Mouse (Mus musculus) neural tube, embryonic 10.5 days (tissue): ENCODE results near the gene Lrig1.

ENCODE experiments used
- DNase-seq: peaks from one replicate; pipeline ENCODE4 v3.0.0-alpha.2; 2017; ENCODE audit warnings: low spot score; ENCODE audit errors: extremely low spot score

The Lrig1 gene

GRCm38 (mm10) chr6:94676840-94677239 is 23.1 kb downstream of the Lrig1 start:
- DNase-seq: no peak

GRCm38 (mm10) chr6:94676300-94676699 is 23.7 kb downstream of the Lrig1 start:
- DNase-seq: no peak

- no peak for DNase-seq
Measured at GRCm38 (mm10) chr6:94672426-94672825, 27.5 kb downstream of the Lrig1 start.

DNA sequence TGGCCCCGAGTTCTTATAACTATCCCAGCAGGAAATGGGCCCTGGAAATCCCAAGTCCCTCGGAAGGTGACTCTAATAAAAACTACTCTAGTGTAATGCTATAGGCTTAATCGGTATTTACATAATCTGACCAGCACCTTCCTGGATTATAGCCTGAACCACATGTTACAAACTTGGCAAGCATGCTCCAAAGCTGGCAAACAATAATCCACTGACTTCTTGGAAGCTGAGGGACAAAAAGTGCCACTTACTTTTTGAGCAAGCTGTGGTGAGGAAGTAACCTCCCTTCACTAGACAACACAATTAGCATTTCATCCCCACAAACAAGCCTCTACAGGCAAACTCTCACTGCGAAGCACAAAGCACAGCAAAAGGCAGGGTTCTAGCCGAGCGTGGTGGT is 30.6 kb downstream of the Lrig1 start:
- no peak for DNase-seq

DNA sequence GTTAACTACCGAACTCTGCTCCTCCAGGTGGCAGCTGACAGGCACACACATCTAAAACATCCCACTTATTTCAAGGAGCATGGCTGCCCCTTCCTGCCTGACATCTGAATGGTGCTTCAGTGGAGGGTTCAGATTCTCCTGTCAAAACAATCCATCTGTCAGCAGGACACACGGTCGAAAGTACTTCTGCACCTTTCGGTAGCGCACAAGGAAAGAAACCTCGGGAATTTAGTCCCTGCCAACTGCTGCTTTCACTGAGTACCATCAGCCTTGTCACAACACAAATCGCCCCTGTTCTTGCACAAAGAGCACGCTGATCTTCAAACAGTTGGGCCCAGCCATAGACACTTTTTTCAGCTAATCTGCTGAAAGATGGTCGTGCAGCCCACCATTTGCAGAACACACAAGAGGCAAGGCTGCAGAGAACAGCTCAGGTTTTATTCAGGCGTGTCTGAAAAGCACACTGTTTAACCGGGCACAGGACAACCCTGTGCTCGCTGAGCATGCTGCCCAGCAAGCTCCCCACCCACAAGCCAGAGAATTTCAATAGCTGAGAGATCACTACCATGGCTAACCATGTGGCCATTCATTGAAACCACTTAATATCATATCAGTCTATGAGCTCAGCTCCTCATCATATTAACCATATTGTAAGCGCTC is 31.6 kb downstream of the Lrig1 start:
- DNase-seq: no peak

DNA sequence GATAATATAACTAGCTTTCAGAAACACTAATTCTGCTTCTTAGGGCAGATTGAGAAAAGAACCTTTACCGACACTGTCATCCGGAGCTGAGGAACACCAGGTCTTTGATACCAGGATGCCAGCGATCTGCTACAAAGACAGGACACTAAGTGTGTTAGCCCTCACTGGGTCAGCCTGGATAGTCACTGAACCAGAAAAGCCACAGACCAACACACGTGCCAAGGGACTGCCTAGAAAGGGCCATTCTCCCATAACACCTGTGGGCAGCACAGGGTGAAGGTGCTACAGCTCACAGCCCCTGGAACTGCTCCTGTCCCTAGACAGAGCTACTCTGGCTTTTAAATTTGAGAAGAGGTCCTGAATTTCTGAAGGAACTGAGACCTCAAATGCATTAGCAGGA is 32.8 kb downstream of the Lrig1 start:
- DNase-seq: no peak

DNA sequence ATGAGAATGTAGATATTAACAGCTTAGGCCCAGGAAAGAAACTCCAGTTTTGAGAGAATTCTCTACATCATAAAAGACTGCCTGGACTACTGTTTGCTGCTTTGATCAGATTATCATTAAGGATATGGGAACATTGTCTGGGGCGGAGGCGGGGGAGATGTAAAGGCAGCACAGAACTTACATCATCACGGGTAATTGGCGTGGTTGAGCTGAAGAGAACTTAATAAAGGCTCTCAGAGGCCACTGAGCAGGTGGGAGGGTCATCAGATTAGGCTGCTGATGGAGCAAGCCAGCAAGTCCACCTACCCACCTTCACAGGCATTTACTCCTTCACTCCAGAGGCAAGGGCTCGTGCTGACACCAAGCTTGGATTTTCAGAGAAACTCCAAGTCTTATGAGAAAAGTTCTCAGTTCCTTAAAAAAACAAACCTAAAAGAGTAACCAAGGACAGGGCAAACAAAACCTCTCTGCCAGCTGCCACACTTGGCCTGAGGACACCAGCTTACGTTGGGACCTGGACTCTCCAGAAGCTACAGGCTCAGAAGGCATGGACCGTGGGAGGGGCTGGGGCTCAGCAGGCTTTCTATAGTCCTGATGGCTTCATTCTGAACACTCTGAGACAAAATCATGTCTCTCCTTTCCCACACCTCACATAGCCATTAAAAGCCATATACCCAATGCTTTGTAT is 33.4 kb downstream of the Lrig1 start:
- DNase-seq: no peak

DNA sequence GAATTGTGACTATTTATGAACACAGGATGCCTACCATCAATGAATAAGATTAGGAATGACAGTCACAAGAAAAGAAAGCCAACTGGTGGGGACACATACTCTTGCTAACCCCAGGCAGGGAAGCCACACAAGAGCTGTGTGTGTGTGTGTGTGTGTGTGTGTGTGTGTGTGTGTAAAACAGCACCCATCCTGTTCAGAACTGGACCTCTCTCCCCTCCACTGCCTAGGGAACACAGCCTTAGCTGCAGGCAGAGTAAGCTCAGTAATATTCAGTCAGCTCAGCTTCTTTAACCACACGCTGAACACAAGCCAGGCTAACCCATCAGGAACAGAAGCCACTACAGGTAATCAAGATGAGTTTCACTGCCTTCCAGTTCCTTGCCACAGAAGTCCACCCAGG is 34.3 kb downstream of the Lrig1 start:
- DNase-seq: no peak

DNA sequence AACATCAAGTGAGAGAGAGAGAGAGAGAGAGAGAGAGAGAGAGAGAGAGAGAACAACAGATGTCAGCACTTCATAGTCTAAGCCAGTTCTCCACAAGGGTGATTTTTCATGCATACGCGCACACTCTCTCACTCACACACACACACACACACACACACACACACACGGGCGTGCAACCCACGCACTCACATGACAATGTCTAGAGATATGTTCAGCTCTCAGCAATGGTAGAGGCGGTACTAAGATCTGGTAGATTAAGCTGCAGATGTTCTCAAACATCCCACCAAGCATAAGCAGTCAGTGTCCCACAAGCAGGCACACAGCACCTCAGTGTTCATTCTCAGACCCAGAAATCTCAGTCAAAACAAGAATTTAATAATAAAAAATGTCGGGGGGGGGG is 34.7 kb downstream of the Lrig1 start:
- DNase-seq: no peak

- DNase-seq: no peak
Measured at GRCm38 (mm10) chr6:94664000-94664399, 36.0 kb downstream of the Lrig1 start.

DNA sequence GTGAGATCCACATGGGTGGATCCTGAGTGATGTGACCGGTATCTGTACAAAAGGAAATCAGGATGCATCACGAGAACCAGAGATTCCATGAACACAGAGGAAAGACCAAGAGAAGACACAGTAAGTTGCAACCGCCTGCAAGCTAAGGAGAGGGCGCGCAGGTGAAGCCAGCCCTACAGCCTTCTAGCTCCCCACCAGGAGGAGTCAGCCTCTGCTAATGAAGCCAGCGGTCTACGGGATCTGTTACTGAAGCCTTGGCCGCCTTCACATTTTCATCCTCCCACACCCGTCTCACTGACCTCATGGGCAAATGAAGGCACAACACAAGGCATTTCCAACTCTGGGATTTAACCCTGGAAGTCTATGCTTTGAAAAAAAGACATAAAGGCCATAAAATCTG is 38.0 kb downstream of the Lrig1 start:
- DNase-seq: no peak

- no peak for DNase-seq
Measured at GRCm38 (mm10) chr6:94661321-94661720, 38.6 kb downstream of the Lrig1 start.

DNA sequence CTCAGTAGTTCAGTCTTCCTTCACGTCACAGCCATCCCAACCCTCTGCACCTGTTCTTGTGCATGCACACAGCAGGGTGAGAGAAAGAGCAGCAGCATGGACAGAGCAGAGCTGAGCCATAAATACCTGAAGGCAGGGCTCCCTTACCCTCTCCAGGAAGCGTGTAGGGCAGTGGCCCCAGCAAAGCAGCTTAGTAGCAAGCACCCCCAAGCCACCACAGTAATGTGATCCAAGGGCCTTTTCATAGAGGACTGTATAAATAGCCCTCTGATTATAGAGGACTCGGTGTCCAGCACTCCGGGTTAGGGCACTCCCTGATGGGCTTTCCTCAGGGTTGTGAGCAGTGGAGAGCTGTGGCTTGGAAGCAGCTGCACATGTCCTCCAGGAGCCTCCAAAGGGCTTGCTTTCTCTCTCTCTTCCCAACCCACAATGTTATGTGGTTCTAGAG is 40.0 kb downstream of the Lrig1 start:
- DNase-seq: no peak

- DNase-seq: no peak
Measured at GRCm38 (mm10) chr6:94658136-94658480, 41.9 kb downstream of the Lrig1 start.

DNA sequence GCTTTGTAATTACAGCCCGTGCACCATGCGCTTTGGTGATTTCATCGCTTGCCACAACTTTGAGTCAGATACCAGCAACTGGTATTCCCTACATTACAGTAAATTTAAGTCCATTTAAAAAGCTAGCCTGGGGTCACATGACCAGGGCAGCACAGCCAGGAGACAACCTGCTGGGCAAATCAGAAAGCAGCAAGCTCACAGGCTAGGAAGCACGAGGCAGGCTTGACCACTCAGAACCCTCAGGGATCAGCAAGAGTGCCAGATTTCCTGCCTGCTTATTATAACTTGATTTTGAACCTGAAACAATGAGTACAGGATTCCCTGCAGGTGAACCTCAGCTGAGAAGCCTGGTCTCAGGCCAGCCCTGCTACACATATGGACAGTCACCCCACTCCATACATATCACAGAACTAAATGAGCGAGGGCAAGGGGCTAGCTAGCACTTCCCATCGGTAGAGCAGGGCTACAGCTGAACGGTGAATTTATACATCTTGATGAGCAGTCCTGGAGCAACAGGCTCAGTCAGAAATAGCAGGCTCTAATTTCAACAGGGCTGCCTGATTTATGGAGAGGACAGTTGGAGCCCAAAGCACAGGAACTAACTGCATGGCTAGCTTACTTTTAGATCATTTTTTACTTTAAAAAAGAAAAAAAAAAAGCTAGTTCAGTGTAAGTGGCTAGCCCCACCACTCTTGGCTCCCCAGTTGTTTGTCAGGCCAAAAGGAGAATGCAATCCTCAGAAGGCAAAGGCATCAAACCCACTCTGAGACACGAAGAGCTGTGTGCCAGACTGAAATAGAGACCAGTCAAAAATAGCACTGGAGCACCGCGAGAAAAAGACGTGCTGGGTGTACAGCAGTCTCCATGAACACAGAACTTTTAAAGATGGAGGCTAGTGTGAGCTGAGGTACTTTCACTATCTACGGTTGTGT is 42.5 kb downstream of the Lrig1 start:
- no peak for DNase-seq

- no peak for DNase-seq
Measured at GRCm38 (mm10) chr6:94655818-94656478, 44.0 kb downstream of the Lrig1 start.

DNA sequence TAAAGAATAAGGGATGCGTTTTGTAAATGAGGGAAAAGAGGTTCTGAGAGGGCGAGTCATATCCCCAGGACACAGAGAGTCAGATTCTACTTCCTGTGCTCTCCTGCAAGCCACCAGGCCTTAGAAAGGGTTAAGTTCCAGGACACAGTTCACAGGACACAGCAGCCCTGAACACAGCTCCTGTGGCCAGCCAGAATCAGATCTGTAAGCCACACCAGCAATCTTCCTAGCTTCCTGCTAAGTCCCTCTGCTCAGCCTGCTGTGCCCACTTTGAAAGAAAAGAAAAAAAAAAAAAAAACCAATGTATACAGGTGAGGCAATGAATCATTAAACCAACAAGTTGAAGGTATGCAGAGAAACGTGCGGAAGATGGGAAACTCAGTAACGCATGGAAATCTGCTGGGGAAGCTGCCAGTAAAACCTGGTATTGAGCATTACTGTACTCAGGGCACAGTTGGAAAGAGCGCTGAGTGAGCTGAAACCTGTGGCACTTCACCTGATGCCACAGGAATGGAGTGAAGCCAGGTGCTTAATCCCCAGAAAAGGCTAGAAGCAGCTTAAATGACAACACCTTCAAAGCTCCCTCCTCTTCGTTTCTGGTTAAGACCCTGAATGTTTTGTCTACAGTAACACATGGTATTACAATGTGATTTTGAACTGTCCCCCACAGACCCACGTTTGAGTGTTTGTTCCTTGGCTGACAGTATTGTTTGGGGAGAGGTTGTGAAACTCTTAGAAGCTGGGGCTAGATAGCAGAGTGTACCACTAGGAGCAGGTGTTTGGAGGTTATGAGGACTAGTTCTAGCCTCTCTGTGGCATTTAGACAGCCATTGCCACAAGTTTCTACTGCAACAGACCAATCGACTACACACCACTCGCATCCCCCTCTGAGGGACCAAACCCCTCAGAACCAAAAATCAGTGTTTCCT is 46.3 kb downstream of the Lrig1 start:
- no peak for DNase-seq

- DNase-seq: no peak
Measured at GRCm38 (mm10) chr6:94652659-94653213, 47.2 kb downstream of the Lrig1 start.

- DNase-seq: no peak
Measured at GRCm38 (mm10) chr6:94651541-94651940, 48.4 kb downstream of the Lrig1 start.

DNA sequence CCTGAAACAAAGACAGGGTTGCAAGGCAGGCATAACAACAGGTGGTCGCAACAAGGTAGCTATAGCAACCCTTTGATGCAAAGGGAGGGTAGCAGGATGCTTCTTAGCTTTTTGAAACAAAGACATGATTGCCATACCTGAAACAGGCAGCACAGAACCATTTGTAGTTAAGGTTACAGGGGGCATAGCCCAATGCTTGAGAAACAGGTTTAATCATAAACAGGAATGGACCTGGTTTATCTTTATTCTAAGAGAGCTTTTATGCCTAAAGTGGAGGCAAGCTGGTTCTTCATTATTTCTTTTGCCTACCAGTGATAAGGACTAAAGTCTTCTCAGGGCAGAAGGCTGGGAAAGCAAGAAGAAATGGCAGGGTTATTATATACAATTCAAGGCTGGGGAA is 50.3 kb downstream of the Lrig1 start:
- no peak for DNase-seq
